Mouse (Mus musculus) liver, adult 2 months (tissue): ENCODE data around the gene Lrig1. TPM values are rescaled to one million over a fixed set of nuclear protein-coding genes. Genes with fewer than 3 reads are reported as not detected.

ENCODE experiments used
- DNase-seq: peaks from one replicate; pipeline ENCODE4 v3.0.0-alpha.2; 2011; ENCODE audit warnings: low read depth, low spot score; ENCODE audit errors: extremely low read depth
- H3K27ac ChIP-seq: fragments of 200-500 bp; replicated peaks from 2 replicates; pipeline ENCODE4 v1.5.1; 2012; ENCODE audit warnings: low read depth, mild to moderate bottlenecking, control low read depth, inconsistent platforms, low read length; ENCODE audit not compliant: insufficient read depth
- H3K27me3 ChIP-seq: fragments of 200-500 bp; 2 replicates; pipeline ENCODE4 v1.6.1; 2012; ENCODE audit warnings: mild to moderate bottlenecking, moderate library complexity, low read length, inconsistent platforms; ENCODE audit not compliant: control insufficient read depth, insufficient read depth
- H3K36me3 ChIP-seq: fragments of 200-500 bp; 2 replicates; pipeline ENCODE4 v1.6.1; 2012; ENCODE audit warnings: low read length, inconsistent platforms; ENCODE audit not compliant: control insufficient read depth, insufficient read depth
- H3K4me1 ChIP-seq: fragments of 200-500 bp; 2 replicates; pipeline ENCODE4 v1.6.1; 2011; ENCODE audit warnings: low read length; ENCODE audit not compliant: control insufficient read depth, insufficient read depth
- H3K4me3 ChIP-seq: fragments of 200-500 bp; 2 replicates; pipeline ENCODE4 v1.5.1; 2011; ENCODE audit warnings: low read depth, mild to moderate bottlenecking, control low read depth, low read length, moderate library complexity; ENCODE audit not compliant: insufficient read depth
- H3K79me2 ChIP-seq: fragments of 200-500 bp; 2 replicates; pipeline ENCODE4 v1.6.1; 2012; ENCODE audit warnings: inconsistent platforms, mild to moderate bottlenecking, low read length, moderate library complexity; ENCODE audit not compliant: control insufficient read depth, insufficient read depth
- H3K9ac ChIP-seq: fragments of 200-500 bp; 2 replicates; pipeline ENCODE4 v1.6.1; 2012; ENCODE audit warnings: low read depth, mild to moderate bottlenecking, control low read depth, inconsistent platforms, low read length
- CTCF ChIP-seq: fragments of 200-500 bp; IDR thresholded peaks from 2 replicates; pipeline ENCODE4 v1.5.1; 2011; ENCODE audit warnings: low read depth, low read length, control low read depth
- POLR2A ChIP-seq: fragments of 200-500 bp; IDR thresholded peaks from 2 replicates; pipeline ENCODE4 v1.6.1; 2011; ENCODE audit warnings: low read length, control low read depth; ENCODE audit not compliant: insufficient read depth; ENCODE audit errors: extremely low read depth
- WGBS: fragments of 180-500 bp; shearing (Covaris S2); methylation state at CpG from one replicate; pipeline ENCODE4 v1.1.7; 2018; 5-methylcytosine and 5-hydroxymethylcytosine counted together
- polyA plus RNA-seq: library from polyadenylated mRNA; depleted of rRNA; stranded (reverse); fragments of >200 nt; gene quantifications from 2 replicates; pipeline ENCODE4 v1.2.3, GENCODE M21; 2012
- total RNA-seq: library from RNA; depleted of rRNA; stranded (reverse); fragments of >200 nt; gene quantifications from 2 replicates; pipeline ENCODE4 v1.2.3, GENCODE M21; 2014

The Lrig1 gene
- total and polyA plus RNA-seq, 2 experiments = 12.4 to 14.8 TPM

DNA sequence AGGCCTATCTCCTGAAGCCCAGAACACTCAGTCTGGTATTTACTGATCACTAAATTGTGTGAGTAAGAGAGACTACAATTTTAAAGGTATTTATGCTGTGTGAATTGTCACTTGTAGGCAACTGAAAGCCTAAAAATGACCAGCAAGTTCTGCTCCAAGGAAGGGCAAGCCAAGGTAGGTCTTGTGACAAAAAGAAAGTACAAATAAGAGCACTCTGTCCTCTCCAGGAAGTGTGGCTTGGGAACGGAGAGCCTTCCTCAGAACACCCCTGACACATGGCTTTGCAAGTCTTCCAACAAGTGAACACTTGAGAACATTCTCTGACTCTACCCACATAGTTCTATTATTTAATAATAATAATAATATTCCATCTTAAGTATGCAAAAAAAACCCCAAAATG is 2.5 kb downstream of the Lrig1 start:
- no peak overlapping the region; the same call in 1 of the 2 replicates for H3K9ac ChIP-seq
- peak; percentile 45 for DNase-seq
- TF ChIP-seq CTCF (no peak), POLR2A (no peak)
- no peak overlapping the region for H3K4me3 ChIP-seq
- H3K36me3 ChIP-seq = no peaks in the 10 kb centered on the region
- 22% methylated on average over 1 of the region's 1 CpGs for WGBS
- peaks cover 31% of the 10 kb centered on the region for H3K79me2 ChIP-seq
- H3K27me3 ChIP-seq = no peaks in the 10 kb centered on the region
- no peak overlapping the region; the same call in 1 of the 2 replicates for H3K27ac ChIP-seq
- H3K4me1 ChIP-seq = peaks cover 35% of the 10 kb centered on the region

DNA sequence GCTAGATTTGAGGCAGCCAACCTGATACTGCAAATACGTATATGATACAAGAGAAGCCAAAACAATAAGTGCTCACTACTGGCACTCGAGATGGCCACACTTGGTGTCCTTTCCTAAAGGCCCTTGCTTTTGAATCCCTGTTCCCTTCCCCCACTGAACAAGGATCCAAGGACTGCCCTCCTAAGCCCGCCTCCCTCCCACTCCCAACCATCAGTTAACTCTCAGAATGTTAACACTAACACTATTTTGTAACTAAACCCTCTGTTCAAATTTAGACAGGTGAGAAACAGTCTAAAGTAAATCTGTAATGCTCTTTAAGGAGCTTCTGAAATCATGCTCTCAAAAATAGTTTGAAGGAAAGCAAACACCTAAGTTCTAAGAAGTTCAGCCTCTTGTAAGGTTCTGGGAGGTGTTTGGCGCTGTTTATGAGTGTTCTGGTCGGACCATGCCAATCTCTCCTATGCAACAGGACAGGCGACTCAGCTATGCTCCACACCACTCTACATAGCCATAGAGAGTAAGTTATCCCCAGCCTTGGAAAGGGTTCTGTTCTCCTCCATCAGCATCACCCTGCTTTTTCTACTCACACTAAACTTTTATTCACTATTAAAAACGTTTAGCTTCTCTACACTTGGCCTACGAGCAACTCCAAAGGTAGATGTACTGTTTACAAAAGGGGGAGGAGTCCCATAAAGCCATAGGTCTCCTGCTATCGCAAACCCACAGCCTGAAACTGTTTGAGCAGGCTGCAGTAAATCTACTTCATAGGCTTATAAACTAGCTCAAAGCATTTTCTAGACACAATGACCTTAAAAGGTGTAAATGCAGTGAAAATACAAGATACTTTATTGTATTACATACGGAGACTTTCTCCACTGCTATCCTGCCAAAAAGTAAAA is 3.5 kb downstream of the Lrig1 start:
- peak; percentile 61 for DNase-seq
- Histone ChIP-seq H3K9ac (0 out of 2 replicates have a peak overlapping the region, but pooled peaks have one; percentile 22), H3K27me3 (no peaks in the 10 kb centered on the region), H3K27ac (peak overlapping the region; percentile 68), H3K4me3 (no peak overlapping the region), H3K79me2 (peaks cover 41% of the 10 kb centered on the region), H3K4me1 (peaks cover 36% of the 10 kb centered on the region), H3K36me3 (no peaks in the 10 kb centered on the region)
- 33% methylated on average over 10 of the region's 10 CpGs for WGBS
- TF ChIP-seq POLR2A (no peak), CTCF (no peak)

DNA sequence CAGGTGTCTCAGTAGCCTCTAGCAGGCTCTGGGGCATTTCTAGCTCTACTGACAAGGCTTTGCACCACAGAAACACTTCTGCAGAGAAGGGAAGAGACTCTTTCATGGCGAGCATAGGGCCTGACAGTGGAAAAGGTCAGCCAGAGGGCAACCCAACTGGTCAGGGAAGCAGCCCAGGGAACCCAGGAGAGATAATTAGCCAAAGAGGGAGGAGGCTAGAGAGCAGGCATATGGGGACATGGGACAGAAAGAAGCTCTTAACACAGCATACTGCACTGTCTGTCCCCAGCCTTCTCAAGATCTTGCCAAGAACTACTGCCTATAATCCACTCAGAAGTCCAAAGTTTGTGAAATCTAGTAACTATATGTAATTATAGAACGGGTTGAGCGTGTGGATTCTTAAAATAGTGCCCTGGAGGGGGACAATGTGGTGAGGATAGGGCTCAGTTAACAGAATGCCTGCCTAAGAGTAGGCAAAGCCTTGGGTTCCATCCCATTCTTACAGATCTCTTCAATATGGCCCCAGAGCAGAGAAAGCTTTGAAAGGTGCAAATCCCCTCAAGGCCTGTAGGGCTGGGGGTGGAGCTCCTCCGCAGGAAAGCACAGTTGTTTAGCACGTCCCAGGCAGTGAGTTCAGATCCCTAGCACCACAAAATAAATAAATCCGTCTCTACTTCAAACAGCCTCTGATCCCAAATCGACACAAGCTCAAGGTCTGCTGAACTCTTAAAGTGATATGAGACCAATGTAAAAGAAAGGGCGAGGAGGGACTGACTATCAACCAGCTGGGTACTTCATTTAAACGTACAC is 4.6 kb downstream of the Lrig1 start:
- H3K4me3 ChIP-seq = no peak overlapping the region
- H3K4me1 ChIP-seq = peaks cover 38% of the 10 kb centered on the region
- H3K36me3 ChIP-seq = no peaks in the 10 kb centered on the region
- no peaks in the 10 kb centered on the region for H3K27me3 ChIP-seq
- no peak for TF ChIP-seq POLR2A
- TF ChIP-seq CTCF = peak; percentile 35
- no peak overlapping the region for H3K9ac ChIP-seq
- DNase-seq = peak; percentile 76
- peaks cover 41% of the 10 kb centered on the region for H3K79me2 ChIP-seq
- 42% methylated on average over 9 of the region's 9 CpGs for WGBS
- H3K27ac ChIP-seq = peak overlapping the region; percentile 66

DNA sequence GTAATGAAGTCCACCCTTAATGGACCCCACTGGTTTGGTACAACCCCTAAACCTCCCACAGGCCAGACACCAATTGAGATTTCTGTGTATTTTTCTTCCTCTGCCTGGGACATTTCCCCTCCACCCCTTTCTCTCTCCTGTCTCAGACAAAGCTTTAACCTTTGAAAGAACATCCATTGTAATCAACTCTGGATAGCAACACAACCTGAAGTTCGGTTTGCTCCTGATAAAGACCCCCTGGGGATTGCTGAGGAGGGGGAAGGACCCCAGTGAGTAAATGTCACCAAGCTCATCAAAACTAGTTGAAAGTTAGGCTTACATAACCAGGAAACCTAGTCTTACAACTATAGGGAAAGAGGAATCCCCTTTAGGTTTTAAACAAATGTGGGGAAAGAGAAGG is 5.5 kb downstream of the Lrig1 start:
- no peak for TF ChIP-seq CTCF
- TF ChIP-seq POLR2A = no peak
- Histone ChIP-seq H3K4me3 (no peak overlapping the region), H3K27me3 (no peaks in the 10 kb centered on the region), H3K27ac (no peak overlapping the region; the same call in 1 of the 2 replicates), H3K9ac (no peak overlapping the region), H3K36me3 (no peaks in the 10 kb centered on the region), H3K4me1 (peaks cover 43% of the 10 kb centered on the region), H3K79me2 (peaks cover 42% of the 10 kb centered on the region)
- no peak for DNase-seq
- 40% methylated on average over 1 of the region's 1 CpGs for WGBS

DNA sequence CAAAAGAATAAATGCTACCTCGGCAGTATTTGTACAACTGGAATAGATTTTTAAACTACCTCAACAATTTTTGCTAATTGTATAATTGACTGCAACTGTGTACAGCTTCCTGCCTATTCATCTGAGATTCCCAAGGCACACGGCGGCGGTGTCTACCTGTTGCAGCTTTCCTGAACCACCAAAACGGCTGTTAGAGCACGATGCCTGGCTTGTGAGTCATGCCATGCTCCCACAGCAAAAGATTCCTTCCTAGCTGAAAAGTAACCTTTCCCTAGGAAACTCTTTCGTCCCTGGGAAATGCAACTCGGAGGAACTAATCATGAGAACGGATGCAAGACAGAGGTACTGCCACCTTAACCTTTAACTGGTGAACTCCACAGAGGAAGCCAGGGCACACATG is 6.9 kb downstream of the Lrig1 start:
- H3K4me3 ChIP-seq = no peak overlapping the region
- no peaks in the 10 kb centered on the region for H3K27me3 ChIP-seq
- H3K9ac ChIP-seq = no peak overlapping the region
- no peak for DNase-seq
- H3K79me2 ChIP-seq = peaks cover 34% of the 10 kb centered on the region; the same call in 1 of the 2 replicates
- no peak for TF ChIP-seq CTCF
- TF ChIP-seq POLR2A = no peak
- H3K4me1 ChIP-seq = peaks cover 41% of the 10 kb centered on the region
- H3K36me3 ChIP-seq = no peaks in the 10 kb centered on the region
- 79% methylated on average over 9 of the region's 9 CpGs for WGBS
- no peak overlapping the region for H3K27ac ChIP-seq

DNA sequence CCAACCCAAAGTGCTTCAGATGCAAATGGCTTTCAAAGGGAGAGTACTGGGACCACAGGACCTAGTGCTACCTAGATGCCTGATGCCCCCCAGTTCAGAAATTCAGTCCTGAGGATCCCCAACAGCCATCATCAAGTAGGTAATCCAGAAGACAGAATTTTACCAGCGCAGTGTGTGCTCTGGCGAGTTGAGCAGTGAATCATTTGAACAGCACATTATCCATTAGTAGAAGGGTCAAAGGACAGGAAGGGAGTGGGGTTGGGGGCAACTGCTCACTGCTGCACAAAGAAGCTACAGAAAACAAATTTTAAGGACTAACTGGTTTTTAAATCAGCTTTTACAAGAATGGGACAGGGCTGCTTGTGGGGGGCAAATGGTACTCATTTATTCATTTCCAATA is 8.0 kb downstream of the Lrig1 start:
- Histone ChIP-seq H3K4me3 (no peak overlapping the region), H3K27me3 (no peaks in the 10 kb centered on the region), H3K9ac (no peak overlapping the region), H3K27ac (peak overlapping the region; percentile 54), H3K36me3 (no peaks in the 10 kb centered on the region), H3K79me2 (peaks cover 40% of the 10 kb centered on the region), H3K4me1 (peaks cover 45% of the 10 kb centered on the region)
- WGBS = 19% methylated on average over 2 of the region's 2 CpGs
- no peak for TF ChIP-seq POLR2A
- no peak for TF ChIP-seq CTCF
- no peak for DNase-seq
